Comparison of ENCODE assay signal across 18 mouse cellular contexts in genomic region chr10:19061201-19061600, GRCm38 (mm10). TPM values are rescaled to one million over a fixed set of nuclear protein-coding genes. Genes with fewer than 3 reads are reported as not detected.
A peak's percentile ranks its signal among the peaks of the same experiment; 100 is the strongest.
DNase-seq lines count a peak whose midpoint lies in the region; ATAC-seq and TF ChIP-seq lines count a peak whose summit lies in the region.
"Had no signal": no experiment of that assay in that cellular context is flagged by ENCODE, and none has a peak within 500 bp of the region (broad histone marks: within the 10 kb centered on the region; RNA-seq: fewer than 3 reads in every experiment).

No protein-coding gene starts in this region.

- ATAC-seq in heart, embryonic 13.5 days (ENCODE audit: extremely low read depth, insufficient number of reproducible peaks, low FRiP score, low TSS enrichment): no peak
- ATAC-seq: forebrain, embryonic 13.5 days had no signal

- H3K27me3 ChIP-seq in heart, embryonic 13.5 days (replicated peaks): no peaks in the 10 kb centered on the region
- no peaks in the 10 kb centered on the region for H3K27me3 ChIP-seq in thymus, adult 2 months (ENCODE audit: control insufficient read depth, insufficient read depth, low read length)
- no peaks in the 10 kb centered on the region for H3K27me3 ChIP-seq in MEL (ENCODE audit: control insufficient read depth in 1 of 2, insufficient read depth in 2 of 2, low read length in 2 of 2)
- H3K27me3 ChIP-seq: forebrain, embryonic 13.5 days; heart, embryonic 15.5 days; hindbrain, embryonic 15.5 days had no signal

- no peaks in the 10 kb centered on the region for H3K36me3 ChIP-seq in heart, embryonic 13.5 days
- H3K36me3 ChIP-seq in thymus, adult 2 months (ENCODE audit: control insufficient read depth, insufficient read depth, low read length): no peaks in the 10 kb centered on the region
- H3K36me3 ChIP-seq in MEL (ENCODE audit: control insufficient read depth in 1 of 2, insufficient read depth in 2 of 2, low read length in 2 of 2): peaks cover 0 to 34% of the 10 kb centered on the region in 2 experiments; a peak in 2 of 4 replicates
- H3K36me3 ChIP-seq in macrophage (ENCODE audit: inconsistent target): no peaks in the 10 kb centered on the region
- H3K36me3 ChIP-seq: embryonic facial prominence, embryonic 10.5 days; heart, embryonic 15.5 days; hindbrain, embryonic 15.5 days had no signal

- TF ChIP-seq RAD21 in MEL (IDR thresholded peaks at IDR 0.05; ENCODE audit: low read depth, low read length): no peak

- no peak for TF ChIP-seq EP300 in MEL (IDR thresholded peaks at IDR 0.05; ENCODE audit: low read depth in 1 of 2, low read length in 2 of 2)

- H3K4me2 ChIP-seq in heart, embryonic 13.5 days: no peak overlapping the region
- H3K4me2 ChIP-seq: forebrain, embryonic 13.5 days; hindbrain, embryonic 15.5 days had no signal

- H3K79me2 ChIP-seq in MEL (ENCODE audit: control insufficient read depth, insufficient read depth, low read length, poor library complexity) (no peaks in the 10 kb centered on the region; the same call in 1 of the 2 replicates), macrophage (ENCODE audit: inconsistent target) (no peaks in the 10 kb centered on the region)

- no peak for TF ChIP-seq POLR2A in thymus, adult 2 months (IDR thresholded peaks at IDR 0.05; ENCODE audit: control insufficient read depth, extremely low read depth, insufficient read depth, low read length, poor library complexity)
- TF ChIP-seq POLR2A in MEL (IDR thresholded peaks at IDR 0.05; ENCODE audit: control insufficient read depth in 1 of 2, insufficient read depth in 1 of 2, low read depth in 1 of 2, low read length in 2 of 2, poor library complexity in 1 of 2): no peak

- H3K27ac ChIP-seq in heart, embryonic 13.5 days (replicated peaks): peak overlapping the region; percentile 59; the same call in 1 of the 2 replicates
- H3K27ac ChIP-seq in thymus, adult 2 months (ENCODE audit: control insufficient read depth, insufficient read depth, low read length): peak overlapping the region; percentile 92; the same call in 1 of the 2 replicates
- H3K27ac ChIP-seq in MEL (ENCODE audit: control insufficient read depth, low read depth, low read length): no peak overlapping the region; the same call in 1 of the 2 replicates
- peak overlapping the region; percentile 94 for H3K27ac ChIP-seq in macrophage
- H3K27ac ChIP-seq: embryonic facial prominence, embryonic 10.5 days; forebrain, embryonic 13.5 days; heart, embryonic 15.5 days; hindbrain, embryonic 15.5 days had no signal

- DNase-seq in heart, adult 9 months (ENCODE audit: low spot score in 2 of 2): no peak
- no peak for DNase-seq in thymus, adult 2 months
- DNase-seq in thymus, postnatal 25 days: no peak
- DNase-seq in MEL (ENCODE audit: low read depth, low spot score): no peak
- DNase-seq in kidney, postnatal 10 days: no peak
- no peak for DNase-seq in kidney, postnatal 25 days
- DNase-seq: adrenal gland, postnatal 14 days; cerebellum, adult 18-20 months; cerebellum, postnatal 10 days; forebrain, postnatal 0 days; gastrocnemius, postnatal 14 days; heart, adult 2 months had no signal

- no peaks in the 10 kb centered on the region for H3K9me3 ChIP-seq in heart, embryonic 13.5 days
- no peaks in the 10 kb centered on the region for H3K9me3 ChIP-seq in MEL (replicated peaks; ENCODE audit: insufficient read depth, low read length)
- H3K9me3 ChIP-seq: embryonic facial prominence, embryonic 10.5 days; forebrain, embryonic 13.5 days; heart, embryonic 15.5 days; hindbrain, embryonic 15.5 days had no signal

- no peak for TF ChIP-seq CTCF in thymus, adult 2 months (IDR thresholded peaks at IDR 0.05; ENCODE audit: borderline replicate concordance, control insufficient read depth, extremely low read depth, insufficient read depth, low read length, poor library complexity)
- TF ChIP-seq CTCF in MEL (IDR thresholded peaks at IDR 0.05 in 2 of 3, conservative IDR thresholded peaks at IDR 0.05 in 1 of 3; ENCODE audit: control insufficient read depth in 1 of 3, insufficient read depth in 1 of 3, low read depth in 2 of 3, low read length in 3 of 3, poor library complexity in 1 of 3, severe bottlenecking in 1 of 3): no peak

- H3K4me1 ChIP-seq in heart, embryonic 13.5 days: peaks cover 30% of the 10 kb centered on the region
- peaks cover 14% of the 10 kb centered on the region for H3K4me1 ChIP-seq in thymus, adult 2 months (replicated peaks; ENCODE audit: control insufficient read depth, insufficient read depth, low read length)
- H3K4me1 ChIP-seq in MEL (ENCODE audit: control insufficient read depth in 1 of 2, insufficient read depth in 2 of 2, low read length in 2 of 2): peaks cover 18 to 24% of the 10 kb centered on the region in 2 experiments
- H3K4me1 ChIP-seq: forebrain, embryonic 13.5 days; hindbrain, embryonic 15.5 days had no signal

- no peak overlapping the region for H3K4me3 ChIP-seq in heart, embryonic 13.5 days
- no peak overlapping the region for H3K4me3 ChIP-seq in thymus, adult 2 months (ENCODE audit: control insufficient read depth, insufficient read depth, low read length)
- no peak overlapping the region for H3K4me3 ChIP-seq in MEL (ENCODE audit: control insufficient read depth in 1 of 2, insufficient read depth in 1 of 2, low read depth in 2 of 2, low read length in 2 of 2)
- H3K4me3 ChIP-seq in macrophage (ENCODE audit: inconsistent target): no peak overlapping the region
- H3K4me3 ChIP-seq: embryonic facial prominence, embryonic 10.5 days; forebrain, embryonic 13.5 days; heart, adult 2 months; heart, embryonic 15.5 days; hindbrain, embryonic 15.5 days had no signal

- WGBS in heart, embryonic 13.5 days: 83% methylated on average over 3 of the region's 3 CpGs
- 82% methylated on average over 3 of the region's 3 CpGs for WGBS in thymus, adult 2 months
- 78% methylated on average over 3 of the region's 3 CpGs for whole genome bisulfite sequencing in macrophage (ENCODE audit: missing documents)

- H3K9ac ChIP-seq in heart, embryonic 13.5 days: no peak overlapping the region
- no peak overlapping the region for H3K9ac ChIP-seq in MEL (ENCODE audit: control insufficient read depth, low read depth, low read length, poor library complexity, severe bottlenecking)
- H3K9ac ChIP-seq: forebrain, embryonic 13.5 days; forebrain, postnatal 0 days; heart, embryonic 15.5 days; hindbrain, embryonic 15.5 days had no signal

TF ChIP-seq in MEL, 35 proteins besides CTCF, POLR2A, EP300 and RAD21:
- TF ChIP-seq SIN3A (IDR thresholded peaks at IDR 0.05; ENCODE audit: low read length): 0 out of 2 replicates have a peak, but pooled peaks have one; percentile 30
- TF ChIP-seq TCF12 (IDR thresholded peaks at IDR 0.05; ENCODE audit: low read depth, low read length): no peak

RNA-seq across cellular contexts. Expression of gene Tnfaip3, which starts 45.7 kb away (rescaled TPM):
- 2.5 and 2.9 TPM in 2 replicates for polyA plus RNA-seq in heart, embryonic 13.5 days (2015; fragmentation: Nextera tagmentation; extraction: Ambion mirVana)
- 41.0 and 41.8 TPM in 2 replicates for polyA plus RNA-seq in thymus, adult 2 months (2012; rRNA removed)
- 0.54 and 0.56 TPM in 2 replicates for total RNA-seq in MEL (2012; rRNA removed)
- under 1 TPM in 1 of 2 experiments, not detected in 1; 0.38 TPM for polyA plus RNA-seq in MEL (2012; ENCODE audit: insufficient read depth in 1 of 2, insufficient read length in 2 of 2, low read depth in 1 of 2, low replicate concordance in 2 of 2, missing spikeins in 1 of 2)
- total RNA-seq in macrophage (2018; cell fraction: chromatin; rRNA removed): 1,000 to 10,000 TPM in 15 of 26 experiments, 100 to 1,000 TPM in 9, 10 to 100 TPM in 2; 39.9 to 4,056 (median 1,550) TPM
- 1,000 to 10,000 TPM in 4 of 26 experiments, 100 to 1,000 TPM in 14, 10 to 100 TPM in 8; 19.7 to 1,707 (median 322) TPM for total RNA-seq in macrophage (2018; cell fraction: cytosol; rRNA removed)
- 1,000 to 10,000 TPM in 17 of 26 experiments, 100 to 1,000 TPM in 8, 10 to 100 TPM in 1; 40.8 to 3,646 (median 1,608) TPM for total RNA-seq in macrophage (2018; cell fraction: nucleus; rRNA removed)
- polyA plus RNA-seq in macrophage (2018): 19.8 to 40.5 TPM (median 21.4 TPM) in 3 replicates
